Mouse (Mus musculus) limb, embryonic 15.5 days (tissue): ENCODE measurements around the gene Celsr2. TPM values are rescaled to one million over a fixed set of nuclear protein-coding genes. Genes with fewer than 3 reads are reported as not detected.
A peak's percentile ranks its signal among the peaks of the same experiment; 100 is the strongest.

Experiments
- ATAC-seq: fragments of 200-750 bp; cut with Nextera tagmentation; 2 replicates; pipeline ENCODE4 v1.8.0; 2017; ENCODE audit warnings: low read depth, moderate TSS enrichment; ENCODE audit not compliant: insufficient number of reproducible peaks, low FRiP score, low TSS enrichment
- H3K27ac ChIP-seq: fragments of 300-500 bp; sonication (generic); 2 replicates; pipeline ENCODE4 v1.5.1; 2015; ENCODE audit warnings: moderate library complexity, mild to moderate bottlenecking, inconsistent platforms
- H3K27me3 ChIP-seq: fragments of 300-500 bp; sonication (generic); 2 replicates; pipeline ENCODE4 v1.6.1; 2015; ENCODE audit warnings: inconsistent platforms
- H3K36me3 ChIP-seq: fragments of 300-500 bp; sonication (generic); 2 replicates; pipeline ENCODE4 v1.6.1; 2015; ENCODE audit warnings: inconsistent platforms
- H3K4me1 ChIP-seq: fragments of 300-500 bp; sonication (generic); 2 replicates; pipeline ENCODE4 v1.6.1; 2015; ENCODE audit warnings: inconsistent platforms
- H3K4me2 ChIP-seq: fragments of 300-500 bp; sonication (generic); 2 replicates; pipeline ENCODE4 v1.6.1; 2015; ENCODE audit warnings: mild to moderate bottlenecking, inconsistent platforms
- H3K4me3 ChIP-seq: fragments of 300-500 bp; sonication (generic); 2 replicates; pipeline ENCODE4 v1.5.1; 2015; ENCODE audit warnings: mild to moderate bottlenecking, inconsistent platforms
- H3K9ac ChIP-seq: fragments of 300-500 bp; sonication (generic); 2 replicates; pipeline ENCODE4 v1.6.1; 2015; ENCODE audit warnings: inconsistent platforms
- H3K9me3 ChIP-seq: fragments of 300-500 bp; sonication (generic); 2 replicates; pipeline ENCODE4 v1.6.1; 2016; ENCODE audit warnings: inconsistent platforms
- WGBS: fragments of 180-500 bp; shearing (Covaris S2); methylation state at CpG from one replicate; pipeline ENCODE4 v1.1.7; 2015; 5-methylcytosine and 5-hydroxymethylcytosine counted together
- polyA plus RNA-seq: library from polyadenylated mRNA; unstranded; fragments of >200 nt; fragmentation: Nextera tagmentation; extraction: Ambion mirVana; gene quantifications from 2 replicates; pipeline ENCODE4 v1.2.1, GENCODE M21; 2015

The Celsr2 gene
- polyA plus RNA-seq, 1 experiment from 2014 or later, result 11.7 TPM

DNA sequence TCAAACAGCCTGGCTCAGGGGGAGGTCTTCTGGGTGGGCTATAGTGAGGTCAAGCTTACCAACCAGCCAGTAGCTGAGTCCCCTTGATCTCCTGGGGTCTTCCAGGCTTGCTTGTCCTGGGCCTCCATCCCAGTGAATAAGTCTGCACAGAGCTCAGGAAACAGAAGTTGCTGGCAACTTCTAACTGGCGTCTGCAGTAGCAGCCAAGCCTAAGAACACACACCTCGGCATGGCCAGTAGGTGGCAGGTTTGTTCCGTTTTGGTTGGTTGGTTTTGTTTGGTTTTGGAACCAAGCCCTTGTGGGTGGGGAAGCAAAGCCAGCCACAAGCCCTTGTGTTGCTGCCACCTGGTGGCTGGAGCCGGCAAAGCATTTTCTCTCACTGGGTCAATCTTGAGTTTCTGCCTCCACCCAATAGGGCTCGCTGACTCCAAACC, 26.2 kb downstream of the Celsr2 start:
- H3K9ac ChIP-seq, result 0 out of 2 replicates have a peak overlapping the region, but pooled peaks have one; percentile 1
- H3K4me3 ChIP-seq, result no peak overlapping the region
- H3K4me1 ChIP-seq, result peaks cover 32% of the 10 kb centered on the region
- no peaks in the 10 kb centered on the region for H3K27me3 ChIP-seq
- H3K4me2 ChIP-seq, result peak overlapping the region; percentile 33; the same call in 1 of the 2 replicates
- peak; percentile 45; the same call in 1 of the 2 replicates for ATAC-seq
- WGBS, result under 1% methylated on average over 5 of the region's 5 CpGs
- peaks cover 13% of the 10 kb centered on the region; the same call in 1 of the 2 replicates for H3K36me3 ChIP-seq
- no peaks in the 10 kb centered on the region for H3K9me3 ChIP-seq
- peak overlapping the region; percentile 68 for H3K27ac ChIP-seq

GRCm38 (mm10) chr3:108386186-108386585, 29.2 kb downstream of the Celsr2 start:
- H3K27ac ChIP-seq, result no peak overlapping the region
- no peak for ATAC-seq
- H3K36me3 ChIP-seq, result peaks cover 9% of the 10 kb centered on the region; the same call in 1 of the 2 replicates

DNA sequence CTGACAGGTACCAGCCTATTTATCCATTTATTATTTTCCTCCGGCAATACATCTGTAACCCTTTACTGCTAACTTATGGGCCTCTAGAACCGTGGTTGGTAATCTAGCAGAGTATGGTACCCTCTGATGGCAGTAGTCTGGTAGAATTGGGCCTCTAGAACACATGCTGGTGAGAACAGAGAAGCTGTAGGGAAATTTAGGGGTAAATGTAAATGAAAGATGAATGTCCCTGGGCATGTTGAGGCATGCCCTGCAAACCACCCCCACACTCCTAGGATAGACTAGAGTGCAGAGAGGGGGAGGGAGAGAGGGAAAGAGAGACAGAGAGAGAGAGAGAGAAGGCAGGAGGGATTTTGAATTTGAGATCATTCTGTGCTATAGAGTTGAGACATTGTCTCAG, 30.9 kb downstream of the Celsr2 start:
- no peak overlapping the region for H3K27ac ChIP-seq
- no peak for ATAC-seq
- peaks cover 32% of the 10 kb centered on the region for H3K4me1 ChIP-seq
- 24% methylated on average over 2 of the region's 2 CpGs for WGBS
- peak overlapping the region; percentile 71 for H3K4me2 ChIP-seq
- H3K9me3 ChIP-seq, result no peaks in the 10 kb centered on the region
- peak overlapping the region; percentile 72 for H3K4me3 ChIP-seq
- no peak overlapping the region for H3K9ac ChIP-seq
- H3K27me3 ChIP-seq, result no peaks in the 10 kb centered on the region
- peaks cover 9% of the 10 kb centered on the region; the same call in 1 of the 2 replicates for H3K36me3 ChIP-seq

More at GRCm38 (mm10) chr3:108386186-108386585, 29.2 kb downstream of the Celsr2 start:
- Histone ChIP-seq H3K9ac (no peak overlapping the region), H3K4me1 (peaks cover 35% of the 10 kb centered on the region), H3K27me3 (no peaks in the 10 kb centered on the region), H3K9me3 (no peaks in the 10 kb centered on the region), H3K4me2 (no peak overlapping the region), H3K4me3 (no peak overlapping the region)
- 81% methylated on average over 10 of the region's 10 CpGs for WGBS

DNA sequence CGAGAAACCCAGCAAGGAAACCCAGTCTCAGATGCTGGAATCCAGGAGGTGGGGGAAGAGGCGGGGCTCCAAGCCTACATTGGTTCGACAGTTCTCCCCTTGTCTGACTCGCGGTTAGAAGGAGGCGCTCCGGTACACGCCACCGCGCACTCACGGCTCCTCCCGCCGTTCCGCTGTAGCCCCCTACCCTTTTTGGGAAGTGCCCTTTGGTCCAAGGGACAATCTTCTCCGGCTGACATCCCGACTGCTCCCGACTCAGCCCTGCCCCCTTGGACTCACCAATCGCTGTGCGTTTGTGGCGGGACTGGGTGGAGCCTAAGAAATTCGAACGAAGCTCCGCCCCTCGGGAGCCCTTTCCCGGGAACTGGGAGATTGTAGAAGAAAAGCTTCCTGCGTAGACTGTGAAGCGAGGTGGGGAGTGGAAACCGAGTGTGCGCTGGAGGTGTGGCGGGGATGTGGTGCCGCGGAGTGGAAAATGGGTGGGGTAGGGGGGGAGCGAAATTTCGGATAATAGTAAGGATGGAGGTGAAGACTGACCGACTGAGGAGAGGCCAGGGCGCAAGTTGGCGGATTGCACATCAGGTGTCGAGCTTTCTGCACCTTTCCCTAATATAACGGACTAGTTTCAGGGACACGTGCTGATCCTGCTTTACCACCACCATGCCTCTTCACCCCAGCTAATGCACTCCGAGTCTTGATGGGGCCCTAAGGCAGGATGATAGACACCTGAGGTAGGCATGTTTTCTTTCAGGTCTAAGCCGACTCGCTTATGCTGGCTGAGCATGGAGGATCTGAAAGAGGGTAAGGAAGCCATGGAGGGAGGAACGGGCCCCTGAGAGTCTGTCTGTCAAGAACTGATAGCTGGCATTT, 31.6 kb downstream of the Celsr2 start, which contains the start of gene Psrc1:
Psrc1 (plus strand) TSS at position 355 of the 870 bp plus-strand sequence.
- peak within 1 kb of the TSS; percentile 75; the same call in 1 of the 2 replicates for H3K27ac ChIP-seq
- H3K36me3 ChIP-seq, result peaks cover 9% of the 10 kb centered on the region; the same call in 1 of the 2 replicates
- H3K4me2 ChIP-seq, result peak within 1 kb of the TSS; percentile 71
- peaks cover 27% of the 10 kb centered on the region for H3K4me1 ChIP-seq
- 1% methylated on average over 44 of the region's 44 CpGs for WGBS
- peak within 1 kb of the TSS; percentile 72 for H3K4me3 ChIP-seq
- ATAC-seq, result peak; percentile 89
- H3K27me3 ChIP-seq, result no peaks in the 10 kb centered on the region
- peak within 1 kb of the TSS; percentile 29; the same call in 1 of the 2 replicates for H3K9ac ChIP-seq
- no peaks in the 10 kb centered on the region for H3K9me3 ChIP-seq

GRCm38 (mm10) chr3:108381945-108382875, 33.1 kb downstream of the Celsr2 start:
- WGBS, result 58% methylated on average over 13 of the region's 14 CpGs
- Histone ChIP-seq H3K9ac (no peak overlapping the region), H3K4me3 (peak overlapping the region; percentile 11; the same call in 1 of the 2 replicates), H3K4me2 (peak overlapping the region; percentile 71; the same call in 1 of the 2 replicates), H3K27me3 (no peaks in the 10 kb centered on the region), H3K9me3 (no peaks in the 10 kb centered on the region), H3K36me3 (0 out of 2 replicates have a peak, but pooled peaks cover 6% of the 10 kb centered on the region), H3K27ac (peak overlapping the region; percentile 50; the same call in 1 of the 2 replicates), H3K4me1 (peaks cover 25% of the 10 kb centered on the region)
- no peak for ATAC-seq

- H3K27ac ChIP-seq, result no peak overlapping the region
- no peak overlapping the region for H3K4me3 ChIP-seq
- H3K27me3 ChIP-seq, result no peaks in the 10 kb centered on the region
- H3K4me1 ChIP-seq, result peaks cover 25% of the 10 kb centered on the region
- no peak overlapping the region for H3K4me2 ChIP-seq
- no peak overlapping the region for H3K9ac ChIP-seq
- 0 out of 2 replicates have a peak, but pooled peaks cover 3% of the 10 kb centered on the region for H3K36me3 ChIP-seq
- WGBS, result 83% methylated on average over 6 of the region's 6 CpGs
- no peak for ATAC-seq
- H3K9me3 ChIP-seq, result no peaks in the 10 kb centered on the region
Measured at GRCm38 (mm10) chr3:108380695-108381094, 34.7 kb downstream of the Celsr2 start.

DNA sequence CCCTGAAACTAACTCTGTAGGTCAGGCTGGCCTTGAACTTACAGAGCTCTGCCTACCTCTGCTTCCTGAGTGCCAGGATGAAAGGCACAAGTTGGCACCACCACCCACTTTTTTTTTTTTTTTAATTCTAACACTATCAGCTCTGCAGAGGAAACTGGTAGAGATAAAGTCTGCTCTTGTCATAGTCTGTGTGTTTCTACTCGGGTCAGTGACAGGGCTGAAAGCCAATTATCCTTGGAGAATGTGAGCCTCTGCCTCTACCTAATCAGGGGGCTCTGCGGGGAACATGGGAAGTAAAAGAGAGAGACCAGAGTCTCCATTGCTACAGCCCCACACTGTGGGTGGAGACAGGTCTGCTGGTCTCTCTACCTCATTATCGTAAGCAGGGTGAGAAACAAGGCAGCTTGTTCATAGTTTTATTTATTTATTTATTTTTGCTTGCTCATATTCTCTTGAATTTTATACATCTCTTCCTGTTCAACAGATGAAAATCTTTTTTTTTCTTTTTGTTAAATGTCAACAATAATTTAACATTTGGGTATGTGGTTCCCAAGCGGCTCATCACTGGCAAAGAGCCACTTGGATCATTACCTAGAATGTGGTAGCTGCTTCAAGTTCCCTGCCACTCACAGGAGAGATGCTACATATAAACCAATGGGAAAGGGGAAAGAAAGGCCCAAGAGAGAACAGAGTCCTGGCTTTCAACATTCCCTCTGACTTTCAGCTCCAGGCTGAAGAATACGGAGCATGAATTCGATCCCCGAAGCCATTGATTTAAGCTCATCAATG, 36.3 kb downstream of the Celsr2 start:
- WGBS, result 78% methylated on average over 7 of the region's 7 CpGs
- no peaks in the 10 kb centered on the region for H3K27me3 ChIP-seq
- no peaks in the 10 kb centered on the region for H3K36me3 ChIP-seq
- peaks cover 12% of the 10 kb centered on the region for H3K4me1 ChIP-seq
- no peak overlapping the region for H3K27ac ChIP-seq
- no peak overlapping the region for H3K4me3 ChIP-seq
- no peak for ATAC-seq
- no peaks in the 10 kb centered on the region for H3K9me3 ChIP-seq
- H3K4me2 ChIP-seq, result no peak overlapping the region
- no peak overlapping the region for H3K9ac ChIP-seq

- Histone ChIP-seq H3K9ac (no peak overlapping the region), H3K27ac (no peak overlapping the region), H3K4me3 (no peak overlapping the region), H3K27me3 (no peaks in the 10 kb centered on the region), H3K4me2 (no peak overlapping the region), H3K9me3 (no peaks in the 10 kb centered on the region), H3K4me1 (no peaks in the 10 kb centered on the region; the same call in 1 of the 2 replicates), H3K36me3 (no peaks in the 10 kb centered on the region)
- no peak for ATAC-seq
- 73% methylated on average over 3 of the region's 3 CpGs for WGBS
Measured at GRCm38 (mm10) chr3:108372691-108373090, 42.7 kb downstream of the Celsr2 start.

GRCm38 (mm10) chr3:108372274-108372673, 43.1 kb downstream of the Celsr2 start:
- Histone ChIP-seq H3K4me2 (no peak overlapping the region), H3K4me3 (no peak overlapping the region), H3K4me1 (no peaks in the 10 kb centered on the region; the same call in 1 of the 2 replicates), H3K27me3 (no peaks in the 10 kb centered on the region), H3K27ac (no peak overlapping the region), H3K9me3 (no peaks in the 10 kb centered on the region), H3K9ac (no peak overlapping the region), H3K36me3 (no peaks in the 10 kb centered on the region)
- 72% methylated on average over 3 of the region's 3 CpGs for WGBS
- no peak for ATAC-seq

DNA sequence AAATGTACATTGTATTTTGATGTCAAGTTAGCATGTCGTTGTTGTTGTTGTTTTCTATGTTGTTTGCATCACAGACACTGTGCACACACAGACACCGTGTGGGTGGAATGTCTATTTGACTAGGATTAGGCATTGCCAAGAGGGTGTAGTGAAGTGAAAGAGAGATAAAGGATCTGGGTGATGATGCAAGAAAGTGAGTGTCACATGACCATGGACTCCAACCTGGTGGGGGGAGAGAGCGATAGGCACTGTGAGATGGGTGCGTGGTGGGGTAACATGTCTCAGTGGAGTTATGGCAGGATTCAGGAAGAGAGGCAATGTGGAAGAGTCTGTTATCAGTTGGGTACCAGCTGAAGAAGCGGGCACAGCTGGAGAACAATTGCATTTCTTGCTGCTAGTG, 46.6 kb downstream of the Celsr2 start:
- H3K9me3 ChIP-seq, result no peaks in the 10 kb centered on the region
- H3K4me3 ChIP-seq, result no peak overlapping the region
- H3K27ac ChIP-seq, result no peak overlapping the region
- no peak overlapping the region for H3K4me2 ChIP-seq
- H3K4me1 ChIP-seq, result peaks cover 3% of the 10 kb centered on the region; the same call in 1 of the 2 replicates
- no peak overlapping the region for H3K9ac ChIP-seq
- no peaks in the 10 kb centered on the region for H3K36me3 ChIP-seq
- no peaks in the 10 kb centered on the region for H3K27me3 ChIP-seq
- WGBS, result 81% methylated on average over 5 of the region's 5 CpGs
- no peak for ATAC-seq

DNA sequence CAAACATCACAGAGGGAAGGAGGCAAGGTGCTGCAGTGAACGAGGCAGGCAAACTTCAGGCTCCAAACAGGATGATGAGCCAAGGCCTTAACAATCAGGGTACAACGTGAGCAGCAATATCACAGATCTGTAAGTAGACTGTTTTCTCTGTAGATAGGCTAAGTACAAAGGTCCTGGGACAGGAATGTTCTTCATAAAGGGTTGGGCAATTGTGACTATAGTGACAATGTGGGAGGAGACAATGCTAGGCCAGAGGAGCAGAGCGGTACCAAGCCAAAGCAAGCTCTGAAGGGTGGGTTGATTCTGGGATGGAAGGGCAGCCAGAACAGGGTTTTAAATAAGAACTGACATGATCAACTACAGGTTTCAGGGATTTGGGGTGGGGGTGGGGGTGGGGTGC, 47.5 kb downstream of the Celsr2 start:
- Histone ChIP-seq H3K4me3 (no peak overlapping the region), H3K4me1 (peaks cover 3% of the 10 kb centered on the region; the same call in 1 of the 2 replicates), H3K27me3 (no peaks in the 10 kb centered on the region), H3K36me3 (no peaks in the 10 kb centered on the region), H3K9ac (no peak overlapping the region), H3K27ac (no peak overlapping the region), H3K4me2 (no peak overlapping the region), H3K9me3 (no peaks in the 10 kb centered on the region)
- 73% methylated on average over 3 of the region's 3 CpGs for WGBS
- ATAC-seq, result no peak
